Mouse (Mus musculus) ovary, postnatal 36 days (tissue): ENCODE results near the gene Limk1.

ENCODE experiments used
- DNase-seq: peaks from one replicate; pipeline ENCODE4 v3.0.0; 2022; ENCODE audit warnings: low spot score, mixed read lengths

Gene Limk1

GRCm38 (mm10) chr5:134630835-134631234 is 57.6 kb downstream of the Limk1 start:
- no peak for DNase-seq

- no peak for DNase-seq
These were observed 58.9 kb downstream of the Limk1 start for GRCm38 (mm10) chr5:134629508-134629907.

- DNase-seq, result no peak
These were observed 66.3 kb downstream of the Limk1 start for GRCm38 (mm10) chr5:134622069-134622468.

GRCm38 (mm10) chr5:134621099-134621640 is 67.2 kb downstream of the Limk1 start:
- DNase-seq, result no peak

GRCm38 (mm10) chr5:134620457-134620856 is 67.9 kb downstream of the Limk1 start:
- DNase-seq, result no peak

GRCm38 (mm10) chr5:134617071-134617470 is 71.3 kb downstream of the Limk1 start:
- peak; percentile 61 for DNase-seq

GRCm38 (mm10) chr5:134615780-134616179 is 72.6 kb downstream of the Limk1 start:
- DNase-seq, result no peak

GRCm38 (mm10) chr5:134615380-134615779 is 73.0 kb downstream of the Limk1 start:
- DNase-seq, result no peak

GRCm38 (mm10) chr5:134614802-134615201 is 73.6 kb downstream of the Limk1 start, which contains the start of gene Lat2:
Gene Lat2, minus strand, starts transcription at chr5:134615025.
- no peak for DNase-seq

GRCm38 (mm10) chr5:134614296-134614695 is 74.1 kb downstream of the Limk1 start:
- DNase-seq, result no peak

- no peak for DNase-seq
These were observed 74.7 kb downstream of the Limk1 start for GRCm38 (mm10) chr5:134613727-134614126.

- DNase-seq, result no peak
These were observed 76.4 kb downstream of the Limk1 start for GRCm38 (mm10) chr5:134611810-134612521.

- DNase-seq, result no peak
These were observed 78.3 kb downstream of the Limk1 start for GRCm38 (mm10) chr5:134609916-134610643.

- DNase-seq, result no peak
These were observed 81.3 kb downstream of the Limk1 start for GRCm38 (mm10) chr5:134607121-134607520.

- DNase-seq, result no peak
These were observed 82.1 kb downstream of the Limk1 start for GRCm38 (mm10) chr5:134606314-134606713.
